Mouse (Mus musculus): ENCODE measurements around the gene Aldh1a2. TPM values are rescaled to one million over a fixed set of nuclear protein-coding genes. Genes with fewer than 3 reads are reported as not detected.

Aldh1a2 gene
- total RNA-seq, 1 experiment from 2014 or later = 73.6 TPM

DNA sequence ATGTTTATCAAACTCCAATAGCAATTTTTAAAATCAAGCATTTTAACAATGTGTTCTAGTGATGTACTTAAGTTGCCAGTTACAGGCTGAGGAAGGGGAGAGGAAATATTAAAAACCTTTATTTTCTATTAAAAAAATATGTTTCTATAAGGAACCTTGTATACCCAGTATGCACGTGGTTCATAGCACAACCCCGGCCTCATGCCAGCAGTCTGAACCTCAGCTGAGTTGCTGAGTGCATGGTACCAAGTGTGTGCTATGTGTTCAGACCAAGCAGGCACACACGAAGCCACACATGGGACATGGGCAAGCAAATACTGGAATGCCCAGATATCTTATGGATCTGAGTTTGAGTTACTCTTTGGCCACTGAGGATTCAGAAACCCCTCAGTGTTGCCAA lies 74.2 kb downstream of the Aldh1a2 start:
- no peak for DNase-seq

- no peak for DNase-seq
These were observed 75.1 kb downstream of the Aldh1a2 start for GRCm38 (mm10) chr9:71290730-71291129.

DNA sequence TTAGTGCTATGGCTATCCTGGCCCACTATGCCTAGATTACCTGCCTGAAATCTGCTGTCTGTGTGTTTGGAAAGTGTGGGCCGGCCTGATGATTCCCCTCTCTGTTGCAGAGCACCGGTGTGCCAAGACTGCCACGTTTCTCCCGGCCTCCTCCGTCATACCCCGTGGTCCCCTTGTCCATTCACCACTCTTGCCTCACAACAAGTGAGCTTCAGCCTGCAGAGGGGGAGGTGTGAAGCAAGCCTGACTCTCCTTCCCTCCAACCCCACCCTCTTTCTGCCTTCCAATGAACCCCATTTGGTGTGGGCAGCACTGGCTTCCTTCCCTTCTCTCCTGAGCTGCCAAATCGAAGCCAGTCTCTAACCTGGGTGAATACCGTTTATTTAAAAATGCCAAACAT lies 79.9 kb downstream of the Aldh1a2 start:
- no peak for DNase-seq

GRCm38 (mm10) chr9:71303594-71303993 lies 88.0 kb downstream of the Aldh1a2 start:
- DNase-seq = no peak

GRCm38 (mm10) chr9:71307106-71307789 lies 91.7 kb downstream of the Aldh1a2 start:
- no peak for DNase-seq

DNA sequence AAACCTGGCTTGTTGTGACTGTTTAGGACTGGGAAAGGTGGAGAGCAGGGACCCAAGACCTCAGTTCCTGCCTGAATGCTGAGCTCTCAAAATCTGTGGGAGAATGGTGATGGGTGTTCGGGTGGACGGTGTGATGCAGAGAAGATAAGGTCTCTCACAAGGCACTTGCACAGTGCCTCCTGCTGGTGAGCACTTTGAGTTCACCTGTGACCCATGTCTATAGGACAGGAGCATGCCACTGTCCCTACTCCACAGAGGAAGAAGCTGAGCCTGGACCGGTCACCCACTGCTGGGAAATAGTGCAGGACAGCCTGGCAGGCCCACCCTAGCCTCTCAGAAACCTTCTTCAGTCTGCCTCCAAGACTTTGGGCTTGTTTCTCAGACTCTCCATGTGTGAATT lies 100.4 kb downstream of the Aldh1a2 start:
- DNase-seq = no peak

DNA sequence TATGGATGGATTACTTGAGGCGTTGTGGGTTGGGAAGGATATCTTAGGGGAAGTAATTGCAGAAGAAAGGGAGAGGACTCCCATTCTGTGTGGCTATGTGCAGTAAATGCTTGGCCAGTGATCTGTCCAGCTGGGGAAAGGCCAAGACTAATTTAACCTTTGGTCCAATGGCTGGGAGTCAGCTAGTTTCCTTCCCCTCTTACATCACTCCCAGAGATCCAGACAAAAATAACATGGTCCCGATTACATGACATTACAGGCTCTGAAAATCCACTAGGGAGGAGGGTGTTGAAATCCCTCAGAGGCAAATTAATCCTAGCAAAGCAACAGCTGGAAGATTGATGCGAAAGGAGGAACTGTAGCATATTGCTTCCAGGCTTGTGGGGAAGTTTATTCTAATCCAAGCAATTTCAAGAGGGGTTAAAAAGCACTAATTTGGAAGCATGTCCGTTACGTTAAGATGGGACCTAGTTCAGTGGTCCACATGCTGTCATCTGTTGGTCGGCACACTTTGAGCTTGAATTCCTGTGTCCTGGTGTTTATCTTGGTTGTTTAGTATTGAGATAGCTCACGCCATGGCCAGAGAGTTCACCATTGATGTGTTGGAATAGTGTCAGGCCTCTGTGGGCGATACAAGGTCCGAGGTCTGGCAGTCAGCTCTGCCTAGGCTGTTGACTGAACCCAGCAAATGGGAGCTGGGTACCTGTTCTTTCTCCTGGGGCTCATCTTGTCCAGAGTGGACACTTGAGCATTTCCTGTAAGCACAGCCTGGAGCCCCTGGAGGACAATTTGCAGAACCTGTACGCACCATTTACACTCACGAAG lies 101.7 kb downstream of the Aldh1a2 start:
- no peak for DNase-seq

DNA sequence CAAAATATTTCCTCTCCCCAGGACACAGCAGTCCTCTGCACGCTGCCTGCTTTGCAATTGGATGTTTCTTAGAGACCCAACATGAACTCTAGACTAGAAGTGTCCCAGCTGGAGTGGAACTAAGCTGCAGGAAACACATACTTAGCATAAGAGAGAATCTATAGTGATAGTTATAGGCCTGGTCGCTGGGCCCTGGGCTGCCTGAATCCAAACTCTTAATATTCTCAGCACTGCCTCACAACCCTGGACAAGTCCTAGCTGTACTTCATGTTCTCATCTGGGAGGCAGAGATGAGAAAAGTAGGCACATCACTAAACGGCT lies 102.3 kb downstream of the Aldh1a2 start:
- no peak for DNase-seq

GRCm38 (mm10) chr9:71319776-71320175 lies 104.2 kb downstream of the Aldh1a2 start:
- DNase-seq = no peak

- DNase-seq = peak; percentile 27
These were observed 104.9 kb downstream of the Aldh1a2 start for GRCm38 (mm10) chr9:71320246-71321155.

GRCm38 (mm10) chr9:71321436-71321835 lies 105.8 kb downstream of the Aldh1a2 start:
- no peak for DNase-seq

- no peak for DNase-seq
These were observed 106.3 kb downstream of the Aldh1a2 start for GRCm38 (mm10) chr9:71321871-71322270.

DNA sequence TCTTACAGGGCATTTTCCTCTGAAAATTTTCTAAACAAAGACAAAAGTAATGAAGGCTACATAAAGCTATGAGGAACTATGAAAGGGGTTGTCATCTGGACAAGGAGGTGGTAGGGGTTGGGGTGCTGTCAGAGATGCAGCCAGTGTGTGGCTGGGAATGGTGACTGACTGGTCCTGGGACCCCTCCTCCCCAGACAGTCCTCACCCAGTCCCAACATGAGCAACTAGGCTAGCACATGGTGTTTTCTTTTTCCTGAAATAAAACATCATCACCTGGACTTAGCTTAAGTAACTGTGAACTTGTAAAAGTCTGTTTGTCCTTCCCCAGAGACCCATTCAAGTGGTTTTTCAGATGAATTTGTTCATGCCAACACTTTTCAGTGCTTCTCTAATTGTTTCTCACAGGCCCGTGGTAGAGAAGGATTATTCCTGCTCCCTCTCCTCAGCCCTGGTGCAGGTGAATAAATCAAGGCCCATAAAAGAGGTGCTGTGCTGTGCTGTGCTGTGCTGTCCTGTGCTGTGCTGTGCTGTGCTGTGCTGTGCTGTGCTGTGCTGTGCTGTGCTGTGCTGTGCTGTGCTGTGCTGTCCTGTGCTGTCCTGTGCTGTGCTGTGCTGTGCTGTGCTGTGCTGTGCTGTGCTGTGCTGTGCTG lies 107.8 kb downstream of the Aldh1a2 start:
- DNase-seq = no peak

- no peak for DNase-seq
These were observed 108.5 kb downstream of the Aldh1a2 start for GRCm38 (mm10) chr9:71324060-71324459.

GRCm38 (mm10) chr9:71326261-71326660 lies 110.7 kb downstream of the Aldh1a2 start:
- DNase-seq = no peak

- no peak for DNase-seq
These were observed 116.1 kb downstream of the Aldh1a2 start for GRCm38 (mm10) chr9:71331661-71332060.

DNA sequence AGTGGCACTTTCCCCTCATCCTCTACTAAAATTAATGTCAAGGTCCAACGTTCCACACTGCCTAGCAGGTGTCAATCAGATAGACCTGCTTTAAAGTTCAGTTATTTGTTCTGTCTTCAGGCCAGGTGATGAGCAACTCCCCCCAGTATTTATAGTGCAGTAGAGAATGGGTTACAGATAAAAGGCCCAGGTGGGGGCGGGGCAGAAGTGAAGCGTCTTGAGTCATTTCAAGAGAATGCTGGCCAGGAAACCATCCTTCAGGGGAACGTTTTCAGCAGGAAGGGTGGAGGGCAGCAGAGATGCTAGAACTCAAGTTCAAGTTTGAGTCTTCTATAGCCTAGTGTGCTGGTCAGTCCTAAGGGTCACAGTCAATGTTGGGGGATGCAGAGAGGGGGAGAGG lies 121.1 kb downstream of the Aldh1a2 start:
- peak; percentile 9 for DNase-seq

- DNase-seq = no peak
These were observed 121.8 kb downstream of the Aldh1a2 start for GRCm38 (mm10) chr9:71337425-71337824.

- DNase-seq = no peak
These were observed 124.5 kb downstream of the Aldh1a2 start for GRCm38 (mm10) chr9:71340116-71340515.
